Mouse (Mus musculus) intestine, embryonic 14.5 days (tissue): ENCODE results near the gene Crlf1. TPM values are rescaled to one million over a fixed set of nuclear protein-coding genes. Genes with fewer than 3 reads are reported as not detected.

ENCODE experiments used
- ATAC-seq: fragments of 200-750 bp; cut with Nextera tagmentation; replicated peaks from 2 replicates; pipeline ENCODE4 v1.8.0; 2017; ENCODE audit warnings: low read depth, moderate number of reproducible peaks, moderate TSS enrichment, moderate library complexity; ENCODE audit not compliant: low FRiP score, low TSS enrichment
- DNase-seq: peaks from one replicate; pipeline ENCODE4 v3.0.0-alpha.2; 2018; ENCODE audit warnings: low spot score
- H3K27ac ChIP-seq: fragments of 300-500 bp; sonication (generic); 2 replicates; pipeline ENCODE4 v1.5.1; 2014; ENCODE audit warnings: low read depth, mild to moderate bottlenecking, control low read depth
- H3K27me3 ChIP-seq: fragments of 300-500 bp; sonication (generic); replicated peaks from 2 replicates; pipeline ENCODE4 v1.6.1; 2014; ENCODE audit warnings: low read length, control low read depth; ENCODE audit not compliant: control insufficient read depth, insufficient read depth
- H3K36me3 ChIP-seq: fragments of 300-500 bp; sonication (generic); 2 replicates; pipeline ENCODE4 v1.6.1; 2014; ENCODE audit warnings: low read length, control low read depth; ENCODE audit not compliant: control insufficient read depth, insufficient read depth
- H3K4me1 ChIP-seq: fragments of 300-500 bp; sonication (generic); replicated peaks from 2 replicates; pipeline ENCODE4 v1.6.1; 2014; ENCODE audit warnings: low read length, control low read depth, mixed read lengths; ENCODE audit not compliant: control insufficient read depth, insufficient read depth
- H3K4me2 ChIP-seq: fragments of 300-500 bp; sonication (generic); 2 replicates; pipeline ENCODE4 v1.6.1; 2014; ENCODE audit warnings: low read length
- H3K4me3 ChIP-seq: fragments of 300-500 bp; sonication (generic); 2 replicates; pipeline ENCODE4 v1.5.1; 2014; ENCODE audit warnings: low read depth, low read length, control low read depth, mixed read lengths
- H3K9ac ChIP-seq: fragments of 300-500 bp; sonication (generic); 2 replicates; pipeline ENCODE4 v1.6.1; 2014; ENCODE audit warnings: mild to moderate bottlenecking, low read length
- H3K9me3 ChIP-seq: fragments of 300-500 bp; sonication (generic); 2 replicates; pipeline ENCODE4 v1.6.1; 2016; ENCODE audit warnings: low read length, control low read depth; ENCODE audit not compliant: control insufficient read depth
- WGBS: fragments of 180-500 bp; shearing (Covaris S2); extraction: QIAGEN DNeasy Blood & Tissue Kit; methylation state at CpG from one replicate; pipeline ENCODE4 v1.1.7; 2014; 5-methylcytosine and 5-hydroxymethylcytosine counted together
- polyA plus RNA-seq: library from polyadenylated mRNA; unstranded; fragments of >200 nt; fragmentation: Nextera tagmentation; extraction: Ambion mirVana; gene quantifications from 2 replicates; pipeline ENCODE4 v1.2.1, GENCODE M21; 2014

Gene Crlf1
- polyA plus RNA-seq, 1 experiment from 2014 or later = 1.4 TPM

DNA sequence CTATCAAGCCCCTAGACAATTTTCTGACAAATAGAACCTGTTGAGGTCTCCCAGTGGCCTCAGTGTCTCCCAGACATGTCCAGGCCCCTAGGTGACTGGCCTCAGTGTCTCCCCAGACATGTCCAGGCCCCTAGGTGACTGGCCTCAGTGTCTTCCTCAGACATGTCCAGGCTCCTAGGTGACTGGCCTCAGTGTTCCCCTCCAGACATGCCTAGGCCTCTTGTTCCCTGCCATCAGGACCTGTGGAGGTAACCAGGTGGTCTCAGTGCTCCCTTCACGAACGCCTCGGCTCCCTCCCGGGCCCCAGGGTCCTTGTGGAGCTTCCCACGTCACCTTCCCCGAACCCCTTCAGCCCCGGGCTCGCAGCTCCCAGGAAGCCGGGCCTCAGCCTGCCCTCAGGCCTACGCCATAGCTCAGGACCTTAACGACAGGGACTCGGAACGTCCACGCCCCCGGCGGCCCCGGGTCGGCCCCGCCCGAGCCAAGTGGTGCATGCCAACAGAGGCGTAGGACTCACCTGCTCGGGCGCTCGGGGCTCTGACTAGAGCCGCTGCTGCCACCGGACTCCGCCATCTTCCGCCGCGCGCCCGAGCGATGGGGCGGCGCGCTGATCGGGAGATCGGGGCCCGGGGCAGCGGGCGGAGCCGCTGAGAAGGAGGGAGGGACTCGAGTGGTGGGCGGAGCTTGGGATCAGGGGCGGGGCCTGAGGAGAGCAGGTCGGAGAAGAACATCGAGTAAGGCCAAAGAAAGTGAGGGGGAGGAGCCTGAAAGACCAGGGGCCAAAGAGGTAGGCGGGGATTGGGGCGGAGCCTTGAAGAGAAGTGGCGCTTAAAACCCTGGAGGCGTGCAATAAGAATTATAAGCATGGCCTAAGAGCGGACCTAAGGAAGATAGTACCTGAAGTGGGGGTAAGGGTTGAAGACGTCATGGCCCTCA is 16.4 kb upstream of the Crlf1 start, which contains the start of gene Klhl26:
Klhl26 (minus strand) TSS at position 636 of the 936 bp plus-strand sequence.
- peak within 1 kb of the TSS; percentile 51 for H3K27ac ChIP-seq
- peak; percentile 98 for DNase-seq
- H3K9ac ChIP-seq = peak within 1 kb of the TSS; percentile 85
- WGBS = under 1% methylated on average over 53 of the region's 53 CpGs
- ATAC-seq = peak; percentile 91
- H3K36me3 ChIP-seq = no peaks in the 10 kb centered on the region
- peak within 1 kb of the TSS; percentile 67 for H3K4me3 ChIP-seq
- peaks cover 15% of the 10 kb centered on the region; the same call in 1 of the 2 replicates for H3K27me3 ChIP-seq
- peak within 1 kb of the TSS; percentile 90 for H3K4me2 ChIP-seq
- H3K9me3 ChIP-seq = no peaks in the 10 kb centered on the region
- peaks cover 10% of the 10 kb centered on the region for H3K4me1 ChIP-seq

- peak; percentile 70 for DNase-seq
- Histone ChIP-seq H3K9ac (no peak overlapping the region), H3K36me3 (no peaks in the 10 kb centered on the region), H3K4me3 (peak overlapping the region; percentile 67), H3K27me3 (peaks cover 22% of the 10 kb centered on the region; the same call in 1 of the 2 replicates), H3K27ac (peak overlapping the region; percentile 39; the same call in 1 of the 2 replicates), H3K4me1 (peaks cover 10% of the 10 kb centered on the region), H3K9me3 (no peaks in the 10 kb centered on the region), H3K4me2 (peak overlapping the region; percentile 90)
- ATAC-seq = peak; percentile 50
- 3% methylated on average over 21 of the region's 21 CpGs for WGBS
Measured at GRCm38 (mm10) chr8:70477269-70477982, 15.5 kb upstream of the Crlf1 start.

GRCm38 (mm10) chr8:70481908-70482307 is 11.1 kb upstream of the Crlf1 start:
- no peak overlapping the region for H3K4me2 ChIP-seq
- peaks cover 5% of the 10 kb centered on the region; the same call in 1 of the 2 replicates for H3K4me1 ChIP-seq
- H3K27ac ChIP-seq = no peak overlapping the region
- no peak for DNase-seq
- no peak overlapping the region for H3K9ac ChIP-seq
- H3K27me3 ChIP-seq = peaks cover 50% of the 10 kb centered on the region
- H3K4me3 ChIP-seq = no peak overlapping the region
- ATAC-seq = no peak
- 82% methylated on average over 3 of the region's 3 CpGs for WGBS
- no peaks in the 10 kb centered on the region for H3K9me3 ChIP-seq
- H3K36me3 ChIP-seq = no peaks in the 10 kb centered on the region

DNA sequence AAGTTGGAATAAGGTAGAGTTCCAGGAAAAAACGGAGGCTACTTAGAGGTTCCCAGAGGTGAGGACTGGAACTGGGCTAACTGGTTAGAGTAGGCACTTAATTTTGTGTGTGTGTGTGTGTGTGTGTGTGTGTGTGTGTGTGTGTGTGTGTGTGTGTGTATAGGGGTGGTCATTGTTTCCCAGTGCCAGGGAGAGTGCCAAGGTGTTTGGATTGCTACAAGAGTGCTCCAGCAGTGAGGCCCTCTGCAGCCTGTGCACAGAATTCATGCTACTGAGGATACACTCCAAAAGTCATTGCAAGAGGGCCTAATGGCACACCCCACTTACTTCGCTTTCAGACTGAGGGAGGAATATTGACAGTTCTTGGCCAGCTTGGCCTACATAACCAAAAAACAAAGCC is 10.0 kb upstream of the Crlf1 start:
- Histone ChIP-seq H3K4me2 (no peak overlapping the region), H3K27me3 (peaks cover 60% of the 10 kb centered on the region), H3K4me3 (no peak overlapping the region), H3K36me3 (no peaks in the 10 kb centered on the region), H3K9me3 (no peaks in the 10 kb centered on the region), H3K9ac (no peak overlapping the region), H3K27ac (no peak overlapping the region), H3K4me1 (no peaks in the 10 kb centered on the region)
- WGBS = 46% methylated on average over 2 of the region's 2 CpGs
- ATAC-seq (no peak), DNase-seq (no peak)

GRCm38 (mm10) chr8:70486191-70486681 is 6.7 kb upstream of the Crlf1 start:
- no peaks in the 10 kb centered on the region for H3K9me3 ChIP-seq
- H3K36me3 ChIP-seq = no peaks in the 10 kb centered on the region
- H3K9ac ChIP-seq = no peak overlapping the region
- peaks cover 79% of the 10 kb centered on the region for H3K27me3 ChIP-seq
- 58% methylated on average over 7 of the region's 7 CpGs for WGBS
- H3K4me3 ChIP-seq = no peak overlapping the region
- no peak overlapping the region for H3K4me2 ChIP-seq
- H3K27ac ChIP-seq = no peak overlapping the region
- DNase-seq (no peak), ATAC-seq (no peak)
- H3K4me1 ChIP-seq = peaks cover 23% of the 10 kb centered on the region

DNA sequence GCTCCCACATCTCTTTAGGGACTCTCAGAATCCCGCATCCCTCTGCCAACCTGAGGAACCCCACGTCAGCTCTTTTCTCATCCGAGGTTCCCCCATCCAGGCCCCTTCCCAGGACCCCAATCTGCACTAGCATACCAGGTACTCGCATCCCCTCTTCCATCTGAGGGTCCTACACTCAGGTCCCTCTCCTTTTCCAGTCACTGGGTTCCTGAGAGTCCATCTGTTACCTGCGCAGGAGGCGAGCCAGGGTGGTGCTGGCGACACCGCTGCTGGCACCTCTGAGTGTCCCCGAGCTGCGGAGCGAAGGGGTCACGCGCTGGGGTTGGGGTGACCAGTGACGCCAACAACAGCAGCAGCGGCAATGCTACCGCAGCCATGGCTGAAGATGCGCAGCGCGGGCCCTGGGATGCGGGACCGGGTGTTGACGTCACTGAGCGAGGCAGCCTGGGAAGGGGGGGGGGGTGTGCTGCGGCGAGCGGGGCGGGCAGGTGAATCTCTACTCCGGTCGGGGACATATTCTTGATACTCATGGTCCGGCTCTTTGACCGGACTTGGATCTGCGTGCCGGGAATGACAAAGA is 5.9 kb upstream of the Crlf1 start, which contains the start of gene Tmem59l:
Tmem59l (minus strand) TSS at position 418 of the 580 bp plus-strand sequence.
- Histone ChIP-seq H3K9ac (no peak within 1 kb of the TSS), H3K36me3 (no peaks in the 10 kb centered on the region), H3K4me3 (peak within 1 kb of the TSS; percentile 31), H3K4me2 (peak within 1 kb of the TSS; percentile 51), H3K27ac (no peak within 1 kb of the TSS), H3K9me3 (no peaks in the 10 kb centered on the region), H3K4me1 (peaks cover 24% of the 10 kb centered on the region), H3K27me3 (peaks cover 83% of the 10 kb centered on the region)
- ATAC-seq (no peak), DNase-seq (no peak)
- WGBS = 3% methylated on average over 33 of the region's 33 CpGs

- ATAC-seq (peak; percentile 18; the same call in 1 of the 2 replicates), DNase-seq (no peak)
- Histone ChIP-seq H3K36me3 (no peaks in the 10 kb centered on the region), H3K4me1 (peaks cover 26% of the 10 kb centered on the region), H3K27ac (no peak overlapping the region), H3K9ac (no peak overlapping the region), H3K4me3 (peak overlapping the region; percentile 31), H3K27me3 (peaks cover 91% of the 10 kb centered on the region), H3K9me3 (no peaks in the 10 kb centered on the region), H3K4me2 (peak overlapping the region; percentile 51)
- WGBS = 4% methylated on average over 55 of the region's 55 CpGs
Measured at GRCm38 (mm10) chr8:70487993-70488796, 4.8 kb upstream of the Crlf1 start.
